Mouse (Mus musculus) right cerebral cortex, postnatal 4 days (tissue): ENCODE results near the gene Stxbp5.

Experiments used
- DNase-seq: peaks from one replicate; pipeline ENCODE4 v3.0.0-alpha.2; 2022

Stxbp5 gene

DNA sequence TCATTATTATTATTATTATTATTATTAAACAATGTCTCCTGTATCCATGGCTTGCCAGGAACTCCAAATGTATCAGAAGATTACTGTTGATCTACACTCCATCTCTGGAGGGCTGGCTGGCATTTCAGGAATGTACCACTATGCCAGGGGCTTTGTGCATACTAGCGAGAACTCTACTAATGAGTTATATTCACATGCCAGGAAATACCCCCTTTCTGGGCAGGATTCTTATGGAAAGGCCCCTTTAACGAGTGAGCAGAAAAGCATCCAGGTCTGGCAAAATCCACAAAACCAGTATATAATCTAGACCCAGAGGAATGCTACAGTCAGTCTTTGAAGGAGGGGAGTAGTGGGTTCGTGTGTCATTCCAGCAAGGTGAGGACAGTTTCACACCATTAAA is 167.0 kb downstream of the Stxbp5 start:
- no peak for DNase-seq

GRCm38 (mm10) chr10:9732065-9732749 is 168.7 kb downstream of the Stxbp5 start:
- DNase-seq = no peak

DNA sequence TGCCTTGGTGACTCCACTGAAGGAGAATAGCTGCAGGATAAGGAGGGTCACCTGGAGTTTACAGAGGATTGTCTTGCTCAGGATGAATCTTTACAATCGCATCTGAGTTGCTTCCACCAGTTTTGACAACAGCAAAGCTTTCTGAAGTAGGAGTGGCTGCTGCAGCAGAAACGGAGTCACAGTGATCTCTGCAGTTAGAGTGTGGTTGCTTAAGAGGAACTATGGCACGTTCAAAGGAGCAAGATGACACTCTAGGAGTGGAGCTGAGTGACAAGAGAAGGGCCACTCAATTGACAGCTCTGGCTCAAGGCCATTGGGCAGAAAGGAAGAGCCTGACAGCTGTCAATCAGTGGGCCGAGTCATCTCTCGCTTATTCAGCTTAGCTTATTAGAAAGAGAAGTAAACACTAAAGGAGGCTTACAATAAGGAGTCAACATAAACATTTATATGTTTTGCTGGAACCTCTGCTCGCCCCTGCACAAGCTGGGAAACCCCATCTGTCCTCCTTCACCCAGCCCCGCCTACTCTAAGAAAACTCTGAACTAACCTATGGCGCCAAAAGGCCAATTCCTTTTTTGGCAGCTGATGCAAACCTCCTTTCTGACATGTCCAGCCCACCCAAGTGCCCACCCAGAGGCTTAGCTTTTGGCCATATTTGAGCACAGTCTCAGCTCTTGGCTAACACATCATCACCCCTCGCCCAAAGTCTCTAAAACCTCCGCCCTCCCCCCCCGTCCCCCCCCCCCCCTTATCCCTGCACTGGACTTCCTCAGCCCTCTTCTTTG is 178.2 kb downstream of the Stxbp5 start:
- DNase-seq = no peak

- no peak for DNase-seq
Observed at GRCm38 (mm10) chr10:9720027-9720426, 180.9 kb downstream of the Stxbp5 start.

DNA sequence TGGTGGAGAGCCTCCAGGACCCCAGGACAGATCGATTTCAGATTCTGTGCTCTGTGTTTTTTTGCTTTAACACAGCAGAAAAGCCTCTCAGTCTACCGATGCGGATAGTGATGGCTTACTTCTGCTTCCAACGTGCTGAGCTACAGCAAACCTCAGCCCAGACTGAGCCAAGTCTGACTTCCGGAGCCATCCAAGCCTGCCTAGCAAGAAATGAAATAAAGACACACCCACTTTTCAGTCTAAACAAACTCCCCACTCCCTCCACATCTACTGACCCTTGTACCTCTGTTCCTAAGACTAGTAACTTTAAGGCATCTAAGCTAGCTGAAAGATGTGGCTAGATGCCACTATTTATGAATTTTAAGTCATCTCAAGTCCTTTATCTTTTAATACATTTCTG is 182.8 kb downstream of the Stxbp5 start:
- DNase-seq = no peak
